Mouse (Mus musculus) erythroblast, embryonic 14.5 days (primary cell): ENCODE data around the gene Cep44.

ENCODE experiments used
- GATA1 ChIP-seq: IDR thresholded peaks from 2 replicates; pipeline ENCODE4 v1.6.1; 2012; ENCODE audit warnings: low read length, inconsistent platforms, mixed read lengths
- TAL1 ChIP-seq: IDR thresholded peaks from 3 replicates; pipeline ENCODE4 v1.6.1; 2012; ENCODE audit warnings: low read length, inconsistent platforms, mixed read lengths

GRCm38 (mm10) chr8:56540706-56541105 is 10.1 kb downstream of the Cep44 start:
- TF ChIP-seq TAL1, result no peak
- no peak for TF ChIP-seq GATA1
